Mouse (Mus musculus): ENCODE results near the gene Serpinb9e.
"Not testable (repeated sequence)": the region's sequence is repeated elsewhere in the genome, so short reads cannot be mapped to it uniquely, and the experiment has no call there.

Gene Serpinb9e

GRCm38 (mm10) chr13:33249312-33249711, at the start of gene Serpinb9e:
TSS of gene Serpinb9e (plus strand) at chr13:33249612.
- not testable (repeated sequence) for DNase-seq

- no peak for DNase-seq
These were observed 49.7 kb upstream of the Serpinb9e start for GRCm38 (mm10) chr13:33199740-33200139.

GRCm38 (mm10) chr13:33308631-33309030, 59.2 kb downstream of the Serpinb9e start:
- not testable (repeated sequence) for DNase-seq
